Mouse (Mus musculus): Measurements from ENCODE around the gene Prkce.

Gene Prkce

GRCm38 (mm10) chr17:86507342-86508211, 340.0 kb downstream of the Prkce start:
- DNase-seq (ENCODE audit: low read depth in 2 of 2, low spot score in 2 of 2): no peak

GRCm38 (mm10) chr17:86508212-86508490, 340.6 kb downstream of the Prkce start:
- no peak for DNase-seq (ENCODE audit: low read depth in 2 of 2, low spot score in 2 of 2)

DNA sequence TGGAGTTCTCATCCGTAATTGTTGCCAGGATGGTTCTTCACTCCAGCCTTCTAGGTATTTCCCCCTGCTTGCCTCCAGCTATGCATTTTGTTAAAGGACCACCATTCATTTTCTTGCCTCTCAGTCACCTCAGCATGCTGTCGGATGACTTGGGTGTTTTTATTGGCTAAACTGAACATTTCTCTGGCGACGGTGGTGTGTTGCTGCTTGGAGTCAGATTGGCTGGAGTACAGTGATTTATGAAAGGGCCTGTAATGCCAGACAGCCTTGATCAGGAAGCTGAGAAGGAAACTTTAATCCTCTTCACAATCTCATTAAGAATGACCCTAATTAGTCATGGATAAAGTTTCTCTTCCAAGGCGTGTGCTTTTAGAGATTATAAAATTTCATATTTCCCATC, 342.3 kb downstream of the Prkce start:
- no peak for DNase-seq (ENCODE audit: low read depth in 2 of 2, low spot score in 2 of 2)

- DNase-seq (ENCODE audit: low read depth in 2 of 2, low spot score in 2 of 2): no peak
Measured at GRCm38 (mm10) chr17:86514974-86515620, 347.5 kb downstream of the Prkce start.

DNA sequence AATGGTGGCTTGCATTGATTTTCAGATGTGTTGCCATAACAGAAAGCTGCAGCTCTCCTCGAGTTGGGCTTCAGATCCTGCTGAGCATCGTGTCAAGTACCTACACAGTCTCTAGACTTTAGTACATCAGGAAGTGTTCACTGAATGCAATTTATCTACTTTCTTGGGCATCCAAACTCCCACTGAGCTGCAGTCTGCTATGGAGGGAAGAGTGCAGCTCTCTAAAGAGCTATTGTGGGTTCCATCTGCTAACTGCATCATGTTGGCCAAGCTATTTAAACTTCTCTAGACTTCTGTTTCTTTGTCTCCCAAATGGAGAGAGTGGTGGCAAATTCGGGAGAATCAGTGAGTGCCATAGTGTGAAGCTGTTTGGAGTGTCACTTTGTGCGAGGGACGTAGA, 349.0 kb downstream of the Prkce start:
- no peak for DNase-seq (ENCODE audit: low read depth in 2 of 2, low spot score in 2 of 2)

GRCm38 (mm10) chr17:86518604-86519003, 351.0 kb downstream of the Prkce start:
- DNase-seq (ENCODE audit: low read depth in 2 of 2, low spot score in 2 of 2): no peak

- DNase-seq (ENCODE audit: low read depth in 2 of 2, low spot score in 2 of 2): no peak
Measured at GRCm38 (mm10) chr17:86521252-86521651, 353.7 kb downstream of the Prkce start.

GRCm38 (mm10) chr17:86522649-86523048, 355.1 kb downstream of the Prkce start:
- no peak for DNase-seq (ENCODE audit: low read depth in 2 of 2, low spot score in 2 of 2)

- no peak for DNase-seq (ENCODE audit: low read depth in 2 of 2, low spot score in 2 of 2)
Measured at GRCm38 (mm10) chr17:86523374-86523773, 355.8 kb downstream of the Prkce start.

DNA sequence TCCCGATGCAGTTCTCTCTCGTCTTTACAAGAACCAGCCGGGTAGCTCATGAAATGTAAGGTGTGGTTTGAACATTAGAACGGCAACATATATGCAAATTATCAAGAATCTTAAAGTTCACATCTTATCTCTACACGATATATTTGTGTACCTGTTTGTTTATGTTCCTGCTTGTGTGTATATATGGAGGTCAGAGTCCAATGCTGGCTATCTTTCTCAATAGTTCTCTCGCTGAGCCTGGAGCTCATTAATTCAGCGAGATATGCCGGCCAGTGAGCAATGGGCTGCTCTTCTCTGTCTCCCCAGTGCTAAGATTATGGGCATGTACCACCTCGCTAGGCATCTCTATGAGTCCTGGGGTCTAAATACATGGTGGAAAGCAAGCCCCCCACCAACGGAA, 356.3 kb downstream of the Prkce start:
- no peak for DNase-seq (ENCODE audit: low read depth in 2 of 2, low spot score in 2 of 2)

- DNase-seq (ENCODE audit: low read depth in 2 of 2, low spot score in 2 of 2): no peak
Measured at GRCm38 (mm10) chr17:86525075-86525474, 357.5 kb downstream of the Prkce start.

GRCm38 (mm10) chr17:86526016-86526415, 358.4 kb downstream of the Prkce start:
- no peak for DNase-seq (ENCODE audit: low read depth in 2 of 2, low spot score in 2 of 2)

GRCm38 (mm10) chr17:86527298-86527697, 359.7 kb downstream of the Prkce start:
- DNase-seq (ENCODE audit: low read depth in 2 of 2, low spot score in 2 of 2): no peak

- no peak for DNase-seq (ENCODE audit: low read depth in 2 of 2, low spot score in 2 of 2)
Measured at GRCm38 (mm10) chr17:86529003-86529402, 361.4 kb downstream of the Prkce start.

DNA sequence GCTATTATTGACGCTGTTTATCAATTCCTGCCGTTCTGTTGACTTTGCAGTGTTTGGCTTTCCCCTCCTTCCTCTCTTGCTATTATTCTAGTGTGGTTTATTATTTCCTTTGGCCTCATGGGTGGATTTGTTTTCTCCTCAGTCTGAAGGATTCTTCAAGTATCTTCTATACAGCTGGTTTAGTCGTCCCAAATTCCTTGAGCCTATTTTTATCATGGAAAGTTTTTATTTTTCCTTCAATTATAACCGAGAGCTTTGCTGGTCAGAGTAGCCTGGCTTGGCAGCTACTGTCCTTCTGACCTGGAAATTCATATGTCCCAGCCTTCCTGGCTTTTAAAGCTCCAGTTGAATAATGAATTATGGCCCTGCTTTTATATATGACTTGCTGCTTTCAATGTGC, 361.8 kb downstream of the Prkce start:
- no peak for DNase-seq (ENCODE audit: low read depth in 2 of 2, low spot score in 2 of 2)

DNA sequence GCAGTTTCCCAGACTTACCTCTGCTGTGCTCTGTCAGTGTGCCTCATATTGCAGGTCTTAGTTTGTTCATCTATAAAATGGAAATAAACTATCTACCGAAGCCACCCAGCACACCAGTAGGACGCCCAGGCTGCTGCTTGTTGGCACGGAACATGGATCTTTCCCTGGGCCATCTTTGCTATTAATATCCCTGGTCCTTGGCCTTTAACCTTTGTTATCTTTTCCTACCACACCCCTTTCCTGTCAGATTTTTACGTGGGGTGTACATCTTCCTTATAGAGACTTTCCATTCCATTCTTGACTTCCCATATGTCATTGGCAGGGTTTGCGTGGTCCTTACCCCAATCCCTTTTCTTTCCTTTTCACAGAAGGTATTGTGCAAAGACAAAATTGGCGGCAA, 363.6 kb downstream of the Prkce start:
- DNase-seq (ENCODE audit: low read depth in 2 of 2, low spot score in 2 of 2): no peak

- no peak for DNase-seq (ENCODE audit: low read depth in 2 of 2, low spot score in 2 of 2)
Measured at GRCm38 (mm10) chr17:86532783-86533548, 365.4 kb downstream of the Prkce start.

- DNase-seq (ENCODE audit: low read depth in 2 of 2, low spot score in 2 of 2): no peak
Measured at GRCm38 (mm10) chr17:86533549-86533851, 365.9 kb downstream of the Prkce start.

- DNase-seq (ENCODE audit: low read depth in 2 of 2, low spot score in 2 of 2): no peak
Measured at GRCm38 (mm10) chr17:86535096-86535495, 367.5 kb downstream of the Prkce start.

GRCm38 (mm10) chr17:86535827-86536656, 368.5 kb downstream of the Prkce start:
- DNase-seq (ENCODE audit: low read depth in 2 of 2, low spot score in 2 of 2): peak; percentile 60 to 72

- DNase-seq (ENCODE audit: low read depth in 2 of 2, low spot score in 2 of 2): no peak
Measured at GRCm38 (mm10) chr17:86539881-86540430, 372.4 kb downstream of the Prkce start.
